Mouse (Mus musculus): ENCODE results near the gene Lsm7. TPM values are rescaled to one million over a fixed set of nuclear protein-coding genes. Genes with fewer than 3 reads are reported as not detected.

Gene Lsm7
- 91.1 TPM for polyA plus RNA-seq (2017; shearing (Covaris generic))

DNA sequence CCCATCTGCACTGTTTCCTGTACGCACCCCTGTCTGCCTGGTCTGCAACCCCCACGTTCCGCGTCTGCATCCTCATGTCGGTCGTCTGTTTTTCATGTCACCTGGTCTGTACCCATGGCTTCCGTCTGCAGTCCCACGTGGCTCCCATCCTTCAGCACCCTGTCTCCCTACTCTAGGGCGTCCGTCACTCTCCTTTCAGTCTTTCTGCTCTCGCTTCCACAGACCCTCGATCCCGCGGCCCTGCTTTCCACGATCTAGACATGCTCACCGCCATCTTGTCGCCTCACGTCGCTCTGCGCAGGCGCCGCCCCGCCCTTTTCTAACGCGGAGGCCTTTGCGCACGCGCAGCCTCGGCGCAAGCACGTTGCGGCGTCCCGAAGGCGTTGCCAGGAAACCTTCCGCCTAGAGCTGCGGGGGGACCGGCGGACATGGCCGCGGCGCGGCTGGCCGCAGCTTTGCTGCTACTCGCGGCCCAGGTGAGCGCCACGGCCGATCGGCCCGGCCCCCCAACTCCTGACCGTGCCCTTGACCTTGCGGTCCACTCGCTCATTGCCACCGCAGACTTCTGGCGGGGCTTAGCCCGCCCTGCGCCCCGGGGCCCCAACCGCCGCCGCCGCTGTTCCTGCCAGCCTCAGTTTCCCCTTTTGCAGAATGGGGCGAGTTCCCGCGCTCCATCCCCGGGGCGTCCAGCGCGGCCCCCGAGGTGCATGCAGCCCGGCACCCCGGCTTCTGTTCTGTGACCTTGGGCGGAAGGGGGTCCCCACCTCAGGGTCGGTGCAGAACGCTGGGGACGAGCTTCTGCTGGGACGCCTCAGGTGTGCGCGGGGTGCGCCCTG is at the start of gene Lsm7, which contains the start of gene Sppl2b:
TSS of gene Lsm7 (minus strand) at position 297 of the 836 bp plus-strand sequence.
TSS of gene Sppl2b (plus strand) at position 363 of the 836 bp plus-strand sequence.

GRCm38 (mm10) chr10:80900318-80901247 is 45.6 kb upstream of the Lsm7 start, which contains the start of gene Timm13:
Gene Timm13, minus strand, starts transcription at chr10:80900969.

DNA sequence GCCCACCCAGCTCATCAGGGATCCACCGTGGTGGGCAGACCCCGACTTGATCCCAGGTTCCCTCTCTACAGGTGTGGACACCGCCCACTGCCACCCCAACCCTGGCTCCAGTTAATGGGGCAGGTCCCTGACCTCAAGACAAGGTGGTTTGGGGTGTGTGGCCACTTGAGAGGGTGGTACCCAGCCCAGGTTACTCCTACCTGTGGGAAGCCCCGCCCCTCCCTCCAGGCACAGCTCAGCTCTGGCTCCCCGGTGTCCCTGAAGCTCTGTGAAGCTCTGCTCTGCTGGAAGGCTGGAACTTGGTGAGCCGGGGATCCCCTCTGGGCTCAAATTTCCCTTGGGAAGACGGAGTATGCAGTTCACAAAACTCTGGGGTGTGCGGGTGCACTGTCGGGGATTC is 16.6 kb upstream of the Lsm7 start, which contains the start of gene Tmprss9:
TSS of gene Tmprss9 (plus strand) at position 268 of the 400 bp plus-strand sequence.

DNA sequence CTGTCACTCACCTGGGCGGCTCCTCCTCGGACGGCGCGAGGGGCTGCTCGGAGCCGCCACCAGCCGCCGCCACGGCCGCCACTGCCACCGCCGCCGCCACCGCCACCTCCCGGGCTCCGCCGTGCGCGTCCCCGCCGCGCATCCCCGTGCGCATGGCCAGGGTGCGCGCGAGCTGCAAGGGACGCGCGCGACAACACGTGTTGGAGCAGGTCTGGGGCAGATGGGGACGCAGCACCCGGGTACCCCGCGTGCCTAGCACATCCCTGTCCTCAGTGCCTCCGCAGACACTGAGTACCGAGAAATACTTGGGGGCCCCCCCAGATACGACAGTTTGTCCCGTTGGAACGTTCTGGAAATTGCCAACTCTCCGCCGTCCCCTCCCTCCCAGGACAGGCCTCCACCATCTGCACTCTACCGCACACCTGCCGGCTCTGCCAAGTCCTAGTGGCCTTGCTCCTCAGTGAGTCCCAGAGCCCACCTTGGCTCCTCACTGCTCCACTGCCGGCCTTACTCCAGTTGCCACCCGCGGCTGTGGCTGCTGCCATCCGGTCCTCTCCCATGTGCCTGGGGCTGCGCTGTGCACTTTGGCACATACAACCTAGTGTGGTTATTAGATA is 11.0 kb downstream of the Lsm7 start, which contains the start of gene Lingo3:
TSS of gene Lingo3 (minus strand) at position 109 of the 617 bp plus-strand sequence.

GRCm38 (mm10) chr10:80826151-80827062 is 28.6 kb downstream of the Lsm7 start, which contains the start of gene Oaz1:
Gene Oaz1, plus strand, starts transcription at chr10:80826656.

DNA sequence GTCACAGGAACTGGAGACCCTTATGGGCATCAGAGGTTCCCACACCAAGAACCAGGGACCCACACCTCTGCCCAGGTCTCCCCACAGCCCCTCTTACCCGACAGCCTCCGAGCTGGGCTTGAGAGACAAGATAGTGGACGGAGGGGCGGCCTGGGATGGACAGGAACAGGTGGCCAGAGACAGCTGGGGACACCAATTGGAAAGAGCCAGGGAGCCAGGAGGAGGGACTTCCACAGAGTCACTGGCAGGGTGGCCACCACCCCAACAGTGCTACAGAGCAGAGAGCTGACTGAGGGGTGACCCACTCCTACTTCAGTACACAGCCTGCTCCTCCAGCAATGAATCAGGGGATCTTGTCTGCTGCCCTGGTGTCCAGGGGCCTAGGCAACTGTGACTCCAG is 41.6 kb downstream of the Lsm7 start, which contains the start of gene Jsrp1:
TSS of gene Jsrp1 (minus strand) at position 133 of the 400 bp plus-strand sequence.

GRCm38 (mm10) chr10:80804916-80805315 is 50.1 kb downstream of the Lsm7 start, which contains the start of gene Amh:
Gene Amh, plus strand, starts transcription at chr10:80805243.

Other genes starting within 250 kb of the Lsm7 start
- gene Gm49322, start 249.2 kb downstream of the Lsm7 start, polyA plus RNA-seq (2017; shearing (Covaris generic)) = 8.5 TPM
- 353 TPM for gene Csnk1g2, start 232.4 kb downstream of the Lsm7 start, polyA plus RNA-seq (2017; shearing (Covaris generic))
- 22.0 TPM for gene Btbd2, start 198.1 kb downstream of the Lsm7 start, polyA plus RNA-seq (2017; shearing (Covaris generic))
- gene Mknk2, start 177.1 kb downstream of the Lsm7 start, polyA plus RNA-seq (2017; shearing (Covaris generic)) = 190 TPM
- 103 TPM for gene Mob3a, start 153.2 kb downstream of the Lsm7 start, polyA plus RNA-seq (2017; shearing (Covaris generic))
- 67.9 TPM for gene Izumo4, start 153.0 kb downstream of the Lsm7 start, polyA plus RNA-seq (2017; shearing (Covaris generic))
- gene Ap3d1, start 112.9 kb downstream of the Lsm7 start, polyA plus RNA-seq (2017; shearing (Covaris generic)) = 79.7 TPM
- gene Dot1l, start 100.0 kb downstream of the Lsm7 start, polyA plus RNA-seq (2017; shearing (Covaris generic)) = 39.6 TPM
- 65.0 TPM for gene Sf3a2, start 57.0 kb downstream of the Lsm7 start, polyA plus RNA-seq (2017; shearing (Covaris generic))
- 196 TPM for gene Plekhj1, start 56.6 kb downstream of the Lsm7 start, polyA plus RNA-seq (2017; shearing (Covaris generic))
- not detected for gene Amh, start 50.0 kb downstream of the Lsm7 start, polyA plus RNA-seq (2017; shearing (Covaris generic))
- gene Jsrp1, start 41.7 kb downstream of the Lsm7 start, polyA plus RNA-seq (2017; shearing (Covaris generic)) = not detected
- 2,215 TPM for gene Oaz1, start 28.6 kb downstream of the Lsm7 start, polyA plus RNA-seq (2017; shearing (Covaris generic))
- gene Lingo3, start 11.2 kb downstream of the Lsm7 start, polyA plus RNA-seq (2017; shearing (Covaris generic)) = not detected
- 19.0 TPM for gene Sppl2b, start 66 bp upstream of the Lsm7 start, polyA plus RNA-seq (2017; shearing (Covaris generic))
- not detected for gene Tmprss9, start 16.6 kb upstream of the Lsm7 start, polyA plus RNA-seq (2017; shearing (Covaris generic))
- gene Timm13, start 45.8 kb upstream of the Lsm7 start, polyA plus RNA-seq (2017; shearing (Covaris generic)) = 150 TPM
- gene Lmnb2, start 63.0 kb upstream of the Lsm7 start, polyA plus RNA-seq (2017; shearing (Covaris generic)) = 14.8 TPM
- gene Gadd45b, start 74.9 kb upstream of the Lsm7 start, polyA plus RNA-seq (2017; shearing (Covaris generic)) = 43.3 TPM
- gene Gng7, start 159.7 kb upstream of the Lsm7 start, polyA plus RNA-seq (2017; shearing (Covaris generic)) = not detected
- not detected for gene Diras1, start 170.5 kb upstream of the Lsm7 start, polyA plus RNA-seq (2017; shearing (Covaris generic))
- 14.7 TPM for gene Slc39a3, start 182.2 kb upstream of the Lsm7 start, polyA plus RNA-seq (2017; shearing (Covaris generic))
- 68.7 TPM for gene Sgta, start 205.0 kb upstream of the Lsm7 start, polyA plus RNA-seq (2017; shearing (Covaris generic))
- 6.5 TPM for gene Thop1, start 214.8 kb upstream of the Lsm7 start, polyA plus RNA-seq (2017; shearing (Covaris generic))
- not detected for gene Creb3l3, start 243.7 kb upstream of the Lsm7 start, polyA plus RNA-seq (2017; shearing (Covaris generic))

Measured in naive thymus-derived CD4-positive, alpha-beta T cell, adult 5 months (primary cell).